Mouse (Mus musculus) cerebellum, adult 9-11 months (tissue): ENCODE measurements around the gene Klrg1.

Experiments
- DNase-seq: peaks from one replicate; pipeline ENCODE4 v3.0.0; 2022

Klrg1 gene

GRCm38 (mm10) chr6:122292184-122292583 is 9.5 kb upstream of the Klrg1 start:
- DNase-seq = no peak

GRCm38 (mm10) chr6:122291735-122292134 is 9.1 kb upstream of the Klrg1 start:
- no peak for DNase-seq

GRCm38 (mm10) chr6:122291264-122291663 is 8.6 kb upstream of the Klrg1 start:
- no peak for DNase-seq

DNA sequence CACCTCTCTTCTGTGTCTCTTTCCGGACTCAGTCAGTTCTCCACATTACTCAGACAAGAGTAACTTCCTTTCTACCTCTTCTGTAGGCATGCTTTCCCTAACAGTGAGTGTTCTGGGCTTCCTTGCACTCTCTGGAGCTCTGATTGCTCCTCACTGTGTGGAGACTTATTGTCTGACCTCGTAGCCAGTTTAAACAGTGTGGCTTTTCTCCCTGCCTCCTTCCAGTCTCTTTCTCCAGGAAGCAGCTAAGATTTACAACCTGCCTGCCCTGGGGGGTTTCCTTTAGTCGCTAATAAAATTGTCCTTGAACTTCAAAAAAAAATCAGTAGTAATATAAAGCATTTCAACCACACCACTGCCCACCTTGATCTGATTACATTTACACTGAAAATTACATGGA is 7.6 kb upstream of the Klrg1 start:
- DNase-seq = no peak

DNA sequence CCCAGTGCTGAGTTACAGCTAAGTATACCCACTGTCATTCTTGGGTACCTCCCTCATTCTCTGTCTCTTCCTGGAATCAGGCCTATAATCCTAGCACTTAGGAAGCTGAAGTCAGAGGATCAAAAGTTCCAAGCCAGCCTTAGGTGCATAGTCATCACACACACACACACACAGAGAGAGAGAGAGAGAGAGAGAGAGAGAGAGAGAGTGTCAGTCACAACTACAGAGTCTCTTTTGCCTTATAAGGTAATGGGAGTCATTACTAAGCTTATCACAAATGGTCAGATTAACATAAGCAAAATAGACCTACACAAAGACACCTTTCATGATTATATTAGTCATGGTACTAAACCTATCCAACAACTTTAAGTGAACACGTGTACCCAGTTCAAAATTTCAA is 6.6 kb upstream of the Klrg1 start:
- DNase-seq = no peak

DNA sequence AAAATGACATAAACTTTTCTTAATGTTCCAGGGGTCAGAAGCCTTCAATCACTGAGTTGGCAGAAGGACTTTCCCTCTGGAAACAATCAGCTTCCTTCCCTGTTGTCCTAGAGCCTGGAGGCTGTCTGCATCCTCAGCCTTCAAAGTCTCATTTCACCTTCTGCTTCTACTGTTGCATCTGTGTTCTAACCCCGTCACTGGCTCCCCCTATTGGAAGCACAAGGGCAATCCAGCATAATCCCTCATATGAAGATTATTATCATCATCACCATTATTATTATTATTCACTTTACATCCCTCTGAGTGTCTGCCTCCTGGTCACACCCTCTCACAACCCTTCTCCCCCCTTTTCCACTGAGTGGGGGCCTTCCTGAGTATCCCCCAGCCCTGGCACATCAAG is 5.6 kb upstream of the Klrg1 start:
- no peak for DNase-seq

- DNase-seq = no peak
Observed at GRCm38 (mm10) chr6:122284823-122285222, 2.1 kb upstream of the Klrg1 start.

GRCm38 (mm10) chr6:122284304-122284703 is 1.6 kb upstream of the Klrg1 start:
- DNase-seq = no peak

GRCm38 (mm10) chr6:122283429-122283828 is 747 bp upstream of the Klrg1 start:
- no peak for DNase-seq

GRCm38 (mm10) chr6:122276565-122276964 is 6.1 kb downstream of the Klrg1 start:
- no peak for DNase-seq

DNA sequence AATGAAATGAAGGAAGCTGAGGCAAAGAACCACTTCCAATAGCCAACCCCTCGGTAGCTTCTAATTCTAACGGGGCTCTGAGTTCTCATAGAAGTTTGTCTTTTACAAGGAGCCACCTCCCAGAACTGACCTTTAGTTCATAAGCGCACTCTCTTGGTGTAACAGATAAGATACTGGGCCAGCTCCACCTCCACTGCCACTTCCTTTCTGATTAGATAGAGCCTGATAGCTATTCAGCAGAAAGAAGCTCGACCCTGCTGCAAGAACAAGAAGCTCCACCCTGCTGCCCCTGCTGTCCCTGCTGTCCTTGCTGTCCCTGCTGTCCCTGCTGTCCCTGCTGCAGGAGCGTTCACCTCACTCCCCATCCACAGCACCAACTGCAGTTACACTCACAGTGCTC is 8.1 kb downstream of the Klrg1 start:
- no peak for DNase-seq

DNA sequence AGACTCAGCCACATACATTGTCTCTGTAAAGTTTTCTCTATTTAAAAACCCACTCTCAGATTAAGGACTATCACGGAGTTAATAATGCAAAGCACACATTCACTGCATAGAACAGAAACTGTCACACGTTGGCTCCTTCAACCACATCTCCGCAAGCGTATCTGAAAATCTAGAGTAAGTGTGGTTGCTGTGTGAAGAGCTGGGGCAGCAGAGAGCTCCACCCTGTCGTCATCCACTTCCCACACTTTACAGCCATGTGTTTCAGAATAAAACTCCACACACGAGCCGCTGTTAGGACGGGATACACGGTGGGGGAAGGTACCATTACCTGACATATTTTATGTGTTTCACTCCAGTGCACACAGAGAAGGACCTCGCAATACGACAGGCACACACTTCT is 12.5 kb downstream of the Klrg1 start:
- no peak for DNase-seq

- no peak for DNase-seq
Observed at GRCm38 (mm10) chr6:122269170-122269569, 13.5 kb downstream of the Klrg1 start.

DNA sequence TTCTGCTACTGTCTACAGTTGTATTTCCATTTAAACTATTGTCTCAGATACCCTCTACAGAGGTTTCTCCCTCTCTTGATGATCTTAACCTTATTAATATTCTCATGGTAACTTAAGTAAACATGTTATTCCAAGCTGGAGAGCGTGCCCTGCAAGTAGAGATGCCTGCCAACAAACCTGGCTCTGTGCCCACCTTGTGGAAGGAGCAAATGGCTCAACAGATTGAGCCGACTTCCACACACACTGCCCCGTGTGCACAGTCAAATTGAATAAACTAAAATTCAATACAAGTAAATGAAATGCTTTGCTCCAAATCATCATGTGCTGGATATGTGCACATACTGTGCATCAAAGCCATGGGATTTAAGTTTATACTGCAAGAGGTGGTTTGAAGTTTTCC is 14.1 kb downstream of the Klrg1 start:
- DNase-seq = peak; percentile 91

DNA sequence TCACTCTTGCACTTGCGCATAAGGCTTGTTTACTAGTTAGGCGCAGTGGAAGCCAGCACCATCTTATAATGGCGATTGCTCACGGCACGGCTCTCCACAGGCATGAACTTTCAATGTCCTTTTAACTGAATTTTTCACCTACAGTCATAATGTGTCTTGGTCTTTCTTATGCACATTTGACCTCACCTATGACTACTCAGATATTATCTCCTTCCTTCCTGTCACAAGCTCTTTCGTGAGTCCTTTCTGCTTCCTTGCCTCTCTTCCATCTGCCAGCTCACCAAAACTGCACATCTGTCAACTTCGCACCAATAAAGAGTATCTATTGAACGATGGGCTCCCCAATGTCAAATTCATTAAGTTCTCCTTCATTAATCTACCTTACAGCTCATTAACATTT is 20.1 kb downstream of the Klrg1 start:
- no peak for DNase-seq

DNA sequence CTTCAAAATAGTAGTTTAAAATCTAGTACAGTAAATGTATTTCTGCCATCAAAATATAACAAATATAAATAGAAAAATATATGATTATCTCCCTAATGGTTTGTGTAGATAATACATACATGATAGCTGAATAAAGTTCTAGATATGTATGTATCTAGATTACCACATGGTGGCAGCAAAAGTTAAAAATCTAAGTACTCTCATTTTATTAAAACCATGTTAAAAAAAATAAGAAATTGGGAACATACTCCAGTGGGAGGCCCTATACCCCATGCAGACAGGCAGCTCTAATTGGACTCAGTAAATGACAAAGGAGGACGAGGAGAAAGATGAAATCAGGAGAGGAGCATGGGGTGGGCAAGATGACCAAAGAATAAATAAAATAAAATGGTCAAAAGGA is 30.5 kb downstream of the Klrg1 start:
- DNase-seq = no peak

- no peak for DNase-seq
Observed at GRCm38 (mm10) chr6:122250033-122250432, 32.6 kb downstream of the Klrg1 start.
